In the genomic region with DNA sequence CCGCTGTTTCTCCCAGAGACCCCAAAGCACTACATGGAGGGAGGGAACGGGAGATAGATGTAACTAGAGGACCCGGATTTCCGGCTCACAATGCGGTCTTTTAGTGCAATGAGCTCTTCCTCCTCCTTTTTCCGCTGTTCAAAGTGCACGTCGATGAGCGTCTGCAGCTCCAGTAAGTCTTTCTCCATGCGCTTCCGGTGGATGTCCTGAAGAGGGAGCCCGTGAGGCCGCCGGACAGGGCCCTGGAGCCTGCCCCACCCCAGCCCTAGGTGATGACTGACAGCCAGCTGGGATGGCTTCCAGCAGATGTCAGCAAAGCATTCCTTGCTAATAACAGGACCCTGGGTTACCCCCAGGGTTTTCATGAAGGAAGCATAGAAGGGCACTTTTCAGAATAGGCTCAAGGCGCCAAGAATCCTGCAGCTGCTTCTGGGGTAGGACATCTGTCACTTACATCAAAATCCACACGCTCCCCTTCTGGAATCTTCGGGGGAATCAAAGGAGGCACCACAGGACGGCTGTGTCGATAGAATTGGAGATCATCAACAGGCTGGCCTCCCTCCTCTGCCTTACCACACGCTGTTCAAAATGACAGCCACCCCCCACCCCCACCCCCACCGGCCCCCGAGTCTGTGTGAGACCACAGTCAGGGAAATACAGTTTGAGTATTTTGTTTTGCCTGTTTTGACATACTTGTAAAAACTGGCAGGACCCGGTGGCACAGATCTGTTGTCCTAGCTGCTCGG, we compare ENCODE assay signal across 8 mouse cellular contexts. TPM values are rescaled to one million over a fixed set of nuclear protein-coding genes. Genes with fewer than 3 reads are reported as not detected.
DNase-seq lines count a peak whose midpoint lies in the region; ATAC-seq and TF ChIP-seq lines count a peak whose summit lies in the region.

No protein-coding gene starts in this region.

- peak; percentile 83 for TF ChIP-seq CTCF in liver, adult 2 months (IDR thresholded peaks at IDR 0.05; ENCODE audit: low read depth, low read length)
- TF ChIP-seq CTCF in midbrain, postnatal 0 days (IDR thresholded peaks at IDR 0.05) = peak; percentile 81

- WGBS in liver, adult 2 months = 27% methylated on average over 24 of the region's 24 CpGs
- 13% methylated on average over 24 of the region's 24 CpGs for WGBS in midbrain, postnatal 0 days
- whole genome bisulfite sequencing in stomach, embryonic 15.5 days = 19% methylated on average over 24 of the region's 24 CpGs

- no peak overlapping the region for H3K27ac ChIP-seq in liver, adult 2 months (replicated peaks; ENCODE audit: insufficient read depth, low read depth, low read length)
- H3K27ac ChIP-seq in midbrain, postnatal 0 days (ENCODE audit: low read depth, low read length) = no peak overlapping the region
- H3K27ac ChIP-seq in stomach, embryonic 15.5 days = no peak overlapping the region

- H3K4me3 ChIP-seq in liver, adult 2 months (ENCODE audit: insufficient read depth, low read depth, low read length) = no peak overlapping the region
- no peak overlapping the region for H3K4me3 ChIP-seq in midbrain, postnatal 0 days (ENCODE audit: low read depth, low read length)
- peak overlapping the region; percentile 18; the same call in 1 of the 2 replicates for H3K4me3 ChIP-seq in stomach, embryonic 15.5 days (replicated peaks)

- intact Hi-C loops in gastrocnemius, postnatal 14 days (cut with DNase I; ENCODE audit: low total_unique reads) = no loop called here

- H3K9ac ChIP-seq in liver, adult 2 months (ENCODE audit: low read depth, low read length) = no peak overlapping the region
- no peak overlapping the region for H3K9ac ChIP-seq in midbrain, postnatal 0 days (replicated peaks; ENCODE audit: low read length, poor library complexity, severe bottlenecking)
- no peak overlapping the region for H3K9ac ChIP-seq in stomach, embryonic 15.5 days

- no peak for TF ChIP-seq POLR2A in liver, adult 2 months (IDR thresholded peaks at IDR 0.05; ENCODE audit: extremely low read depth, insufficient read depth, low read length)

- no peaks in the 10 kb centered on the region for H3K79me2 ChIP-seq in liver, adult 2 months (ENCODE audit: control insufficient read depth, insufficient read depth, low read length)

- no peaks in the 10 kb centered on the region for H3K9me3 ChIP-seq in midbrain, postnatal 0 days (ENCODE audit: low read length)
- no peaks in the 10 kb centered on the region for H3K9me3 ChIP-seq in stomach, embryonic 15.5 days

- H3K4me1 ChIP-seq in liver, adult 2 months (ENCODE audit: control insufficient read depth, insufficient read depth, low read length) = no peaks in the 10 kb centered on the region
- no peaks in the 10 kb centered on the region for H3K4me1 ChIP-seq in midbrain, postnatal 0 days (ENCODE audit: insufficient read depth, low read length)
- H3K4me1 ChIP-seq in stomach, embryonic 15.5 days = peaks cover 21% of the 10 kb centered on the region

- H3K4me2 ChIP-seq in midbrain, postnatal 0 days (ENCODE audit: low read depth, low read length, poor library complexity, severe bottlenecking) = no peak overlapping the region
- H3K4me2 ChIP-seq in stomach, embryonic 15.5 days = peak overlapping the region; percentile 39

- no peaks in the 10 kb centered on the region for H3K27me3 ChIP-seq in liver, adult 2 months (ENCODE audit: control insufficient read depth, insufficient read depth, low read length)
- no peaks in the 10 kb centered on the region for H3K27me3 ChIP-seq in midbrain, postnatal 0 days (ENCODE audit: insufficient read depth, low read length)
- H3K27me3 ChIP-seq in stomach, embryonic 15.5 days (replicated peaks) = no peaks in the 10 kb centered on the region

- H3K36me3 ChIP-seq in liver, adult 2 months (ENCODE audit: control insufficient read depth, insufficient read depth, low read length) = no peaks in the 10 kb centered on the region
- no peaks in the 10 kb centered on the region for H3K36me3 ChIP-seq in midbrain, postnatal 0 days (ENCODE audit: insufficient read depth, low read length)
- H3K36me3 ChIP-seq in stomach, embryonic 15.5 days = no peaks in the 10 kb centered on the region

- peak; percentile 93 for ATAC-seq in inflammation-experienced regulatory T-cells, adult 6 months
- ATAC-seq in midbrain, postnatal 0 days (ENCODE audit: low FRiP score) = peak; percentile 83
- peak; percentile 68; the same call in 1 of the 2 replicates for ATAC-seq in stomach, embryonic 15.5 days (ENCODE audit: insufficient read depth, low FRiP score, low read depth)

- peak; percentile 64 for DNase-seq in ovary, postnatal 36 days (ENCODE audit: low spot score)
- no peak for DNase-seq in ovary, adult 18-20 months (ENCODE audit: low spot score)
- peak; percentile 41 to 57 for DNase-seq in cerebellum, postnatal 36 days
- peak; percentile 74 for DNase-seq in gastrocnemius, postnatal 14 days
- peak; percentile 65 for DNase-seq in liver, adult 2 months (ENCODE audit: extremely low read depth, low read depth, low spot score)
- peak; percentile 81 for DNase-seq in midbrain, postnatal 0 days (ENCODE audit: low spot score)

RNA-seq across cellular contexts. Expression of gene Tnnt1, which starts 6.1 kb away (rescaled TPM):
- total RNA-seq in gastrocnemius, postnatal 14 days (2021) = 100 to 1,000 TPM; 355 to 658 TPM
- 1 to 10 TPM; 6.4 to 8.0 (median 6.9) TPM for polyA plus RNA-seq in inflammation-experienced regulatory T-cells, adult 6 months (2017; shearing (Covaris generic))
- total RNA-seq in liver, adult 2 months (2014; rRNA removed) = 1.2 and 2.9 TPM in 2 replicates
- polyA plus RNA-seq in liver, adult 2 months (2012; rRNA removed) = 0.20 and 0.61 TPM in 2 replicates
- 2.9 and 4.2 TPM in 2 replicates for total RNA-seq in midbrain, postnatal 0 days (2014; rRNA removed)
- polyA plus RNA-seq in midbrain, postnatal 0 days (2015; fragmentation: Nextera tagmentation; extraction: Ambion mirVana) = 3.3 and 4.1 TPM in 2 replicates
- polyA plus RNA-seq in stomach, embryonic 15.5 days (2015; fragmentation: Nextera tagmentation; extraction: Ambion mirVana) = 25.5 and 33.1 TPM in 2 replicates

RNA-seq across cellular contexts. Expression of gene Ppp1r12c, which starts 8.6 kb away (rescaled TPM):
- total RNA-seq in gastrocnemius, postnatal 14 days (2021) = 10 to 100 TPM; 25.3 to 36.8 TPM
- 10 to 100 TPM; 19.1 to 23.9 (median 19.4) TPM for polyA plus RNA-seq in inflammation-experienced regulatory T-cells, adult 6 months (2017; shearing (Covaris generic))
- 21.2 and 21.8 TPM in 2 replicates for total RNA-seq in liver, adult 2 months (2014; rRNA removed)
- 13.4 and 22.2 TPM in 2 replicates for polyA plus RNA-seq in liver, adult 2 months (2012; rRNA removed)
- 75.5 and 114 TPM in 2 replicates for total RNA-seq in midbrain, postnatal 0 days (2014; rRNA removed)
- polyA plus RNA-seq in midbrain, postnatal 0 days (2015; fragmentation: Nextera tagmentation; extraction: Ambion mirVana) = 34.6 and 35.0 TPM in 2 replicates
- polyA plus RNA-seq in stomach, embryonic 15.5 days (2015; fragmentation: Nextera tagmentation; extraction: Ambion mirVana) = 51.7 and 53.6 TPM in 2 replicates

RNA-seq across cellular contexts. Expression of gene Tnni3, which starts 14.0 kb away (rescaled TPM):
- total RNA-seq in gastrocnemius, postnatal 14 days (2021) = 1 to 10 TPM in 1 of 2 experiments, under 1 TPM in 1; 0.75 to 1.7 TPM
- 1 to 10 TPM in 2 of 3 experiments, under 1 TPM in 1; 0.48 to 3.4 (median 1.4) TPM for polyA plus RNA-seq in inflammation-experienced regulatory T-cells, adult 6 months (2017; shearing (Covaris generic))
- 0.54 TPM in 1 of 2 replicates, not detected in the other for total RNA-seq in liver, adult 2 months (2014; rRNA removed)
- 0.76 and 0.82 TPM in 2 replicates for polyA plus RNA-seq in liver, adult 2 months (2012; rRNA removed)
- total RNA-seq in midbrain, postnatal 0 days (2014; rRNA removed) = 4.1 TPM in 1 of 2 replicates, not detected in the other
- polyA plus RNA-seq in midbrain, postnatal 0 days (2015; fragmentation: Nextera tagmentation; extraction: Ambion mirVana) = 1.4 and 1.7 TPM in 2 replicates
- 5.4 and 6.4 TPM in 2 replicates for polyA plus RNA-seq in stomach, embryonic 15.5 days (2015; fragmentation: Nextera tagmentation; extraction: Ambion mirVana)

RNA-seq across cellular contexts. Expression of gene Dnaaf3, which starts 22.2 kb away (rescaled TPM):
- under 1 TPM; 0.08 to 0.20 TPM for total RNA-seq in gastrocnemius, postnatal 14 days (2021)
- 1 to 10 TPM; 1.3 to 2.1 (median 1.3) TPM for polyA plus RNA-seq in inflammation-experienced regulatory T-cells, adult 6 months (2017; shearing (Covaris generic))
- 0.09 TPM in 1 of 2 replicates, not detected in the other for total RNA-seq in liver, adult 2 months (2014; rRNA removed)
- 0.24 and 0.44 TPM in 2 replicates for polyA plus RNA-seq in liver, adult 2 months (2012; rRNA removed)
- 0.80 and 2.4 TPM in 2 replicates for total RNA-seq in midbrain, postnatal 0 days (2014; rRNA removed)
- 1.3 and 1.7 TPM in 2 replicates for polyA plus RNA-seq in midbrain, postnatal 0 days (2015; fragmentation: Nextera tagmentation; extraction: Ambion mirVana)
- polyA plus RNA-seq in stomach, embryonic 15.5 days (2015; fragmentation: Nextera tagmentation; extraction: Ambion mirVana) = 1.3 and 1.7 TPM in 2 replicates

RNA-seq across cellular contexts. Expression of gene Syt5, which starts 37.3 kb away (rescaled TPM):
- total RNA-seq in gastrocnemius, postnatal 14 days (2021) = under 1 TPM in 1 of 2 experiments, not detected in 1; 0.13 TPM
- polyA plus RNA-seq in inflammation-experienced regulatory T-cells, adult 6 months (2017; shearing (Covaris generic)) = under 1 TPM in 1 of 3 experiments, not detected in 2; 0.83 TPM
- total RNA-seq in liver, adult 2 months (2014; rRNA removed) = not detected in 2 replicates
- polyA plus RNA-seq in liver, adult 2 months (2012; rRNA removed) = not detected in 2 replicates
- 84.7 and 147 TPM in 2 replicates for total RNA-seq in midbrain, postnatal 0 days (2014; rRNA removed)
- polyA plus RNA-seq in midbrain, postnatal 0 days (2015; fragmentation: Nextera tagmentation; extraction: Ambion mirVana) = 184 and 194 TPM in 2 replicates
- 7.4 and 7.9 TPM in 2 replicates for polyA plus RNA-seq in stomach, embryonic 15.5 days (2015; fragmentation: Nextera tagmentation; extraction: Ambion mirVana)
